Mouse (Mus musculus): ENCODE data around the gene Htra3. TPM values are rescaled to one million over a fixed set of nuclear protein-coding genes. Genes with fewer than 3 reads are reported as not detected.

The Htra3 gene
- total RNA-seq, 1 experiment: 0.71 TPM

GRCm38 (mm10) chr5:35725840-35726239, 46.3 kb upstream of the Htra3 start:
- Histone ChIP-seq H3K9me3 (ENCODE audit: control insufficient read depth, insufficient read depth, low read depth, low read length) (no peaks in the 10 kb centered on the region), H3K4me3 (ENCODE audit: insufficient read depth in 1 of 2, low read depth in 1 of 2, low read length in 2 of 2, poor library complexity in 1 of 2, severe bottlenecking in 1 of 2) (no peak overlapping the region), H3K36me3 (ENCODE audit: control insufficient read depth, insufficient read depth, low read length, poor library complexity, severe bottlenecking) (no peaks in the 10 kb centered on the region; the same call in 1 of the 2 replicates), H3K27ac (ENCODE audit: insufficient read depth, low read depth, low read length, poor library complexity, severe bottlenecking) (no peak overlapping the region), H3K4me1 (ENCODE audit: control insufficient read depth in 2 of 2, insufficient read depth in 2 of 2, low read length in 2 of 2, poor library complexity in 1 of 2) (peaks cover 6 to 37% of the 10 kb centered on the region in 2 experiments; a peak in 3 of 4 replicates), H3K9ac (ENCODE audit: insufficient read depth, low read depth, low read length, poor library complexity, severe bottlenecking) (no peak overlapping the region)
- TF ChIP-seq MAFK (IDR thresholded peaks at IDR 0.05; ENCODE audit: insufficient read depth, low read depth, low read length) (no peak), CHD2 (IDR thresholded peaks at IDR 0.05; ENCODE audit: low read depth, low read length) (no peak), ZC3H11A (IDR thresholded peaks at IDR 0.05; ENCODE audit: borderline replicate concordance, low read depth, low read length) (no peak), HCFC1 (IDR thresholded peaks at IDR 0.05; ENCODE audit: borderline replicate concordance, insufficient read depth, low read length) (no peak), ZNF384 (IDR thresholded peaks at IDR 0.05; ENCODE audit: low read depth, low read length) (no peak)
- in situ Hi-C loops (cut with MboI; ENCODE audit: low sequenced_read_pairs in 2 of 2, unreplicated experiment in 2 of 2): no loop called here
- DNase-seq (ENCODE audit: low read depth, low spot score): no peak

- H3K27ac ChIP-seq (ENCODE audit: insufficient read depth, low read depth, low read length, poor library complexity, severe bottlenecking): no peak overlapping the region
- in situ Hi-C loops (cut with MboI; ENCODE audit: low sequenced_read_pairs in 2 of 2, unreplicated experiment in 2 of 2): no loop called here
- no peak for TF ChIP-seq MAFK (IDR thresholded peaks at IDR 0.05; ENCODE audit: insufficient read depth, low read depth, low read length)
- TF ChIP-seq ZNF384 (IDR thresholded peaks at IDR 0.05; ENCODE audit: low read depth, low read length): no peak
- TF ChIP-seq HCFC1 (IDR thresholded peaks at IDR 0.05; ENCODE audit: borderline replicate concordance, insufficient read depth, low read length): no peak
- no peak for TF ChIP-seq ZC3H11A (IDR thresholded peaks at IDR 0.05; ENCODE audit: borderline replicate concordance, low read depth, low read length)
- TF ChIP-seq CHD2 (IDR thresholded peaks at IDR 0.05; ENCODE audit: low read depth, low read length): no peak
Observed at GRCm38 (mm10) chr5:35723900-35724299, 44.3 kb upstream of the Htra3 start.

GRCm38 (mm10) chr5:35722654-35723053, 43.1 kb upstream of the Htra3 start:
- Histone ChIP-seq H3K9ac (ENCODE audit: insufficient read depth, low read depth, low read length, poor library complexity, severe bottlenecking) (no peak overlapping the region; the same call in 1 of the 2 replicates), H3K4me3 (ENCODE audit: insufficient read depth in 1 of 2, low read depth in 1 of 2, low read length in 2 of 2, poor library complexity in 1 of 2, severe bottlenecking in 1 of 2) (no peak overlapping the region), H3K36me3 (ENCODE audit: control insufficient read depth, insufficient read depth, low read length, poor library complexity, severe bottlenecking) (no peaks in the 10 kb centered on the region; the same call in 1 of the 2 replicates), H3K27ac (ENCODE audit: insufficient read depth, low read depth, low read length, poor library complexity, severe bottlenecking) (peak overlapping the region; percentile 66; the same call in 1 of the 2 replicates), H3K4me1 (ENCODE audit: control insufficient read depth in 2 of 2, insufficient read depth in 2 of 2, low read length in 2 of 2, poor library complexity in 1 of 2) (peaks cover 3 to 41% of the 10 kb centered on the region in 2 experiments), H3K9me3 (ENCODE audit: control insufficient read depth, insufficient read depth, low read depth, low read length) (no peaks in the 10 kb centered on the region)
- DNase-seq (ENCODE audit: low read depth, low spot score): no peak
- in situ Hi-C loops (cut with MboI; ENCODE audit: low sequenced_read_pairs in 2 of 2, unreplicated experiment in 2 of 2): no loop called here
- TF ChIP-seq HCFC1 (IDR thresholded peaks at IDR 0.05; ENCODE audit: borderline replicate concordance, insufficient read depth, low read length) (no peak), MAFK (IDR thresholded peaks at IDR 0.05; ENCODE audit: insufficient read depth, low read depth, low read length) (no peak), ZNF384 (IDR thresholded peaks at IDR 0.05; ENCODE audit: low read depth, low read length) (no peak), ZC3H11A (IDR thresholded peaks at IDR 0.05; ENCODE audit: borderline replicate concordance, low read depth, low read length) (no peak), CHD2 (IDR thresholded peaks at IDR 0.05; ENCODE audit: low read depth, low read length) (no peak)

More at GRCm38 (mm10) chr5:35723900-35724299, 44.3 kb upstream of the Htra3 start:
- Histone ChIP-seq H3K4me3 (ENCODE audit: insufficient read depth in 1 of 2, low read depth in 1 of 2, low read length in 2 of 2, poor library complexity in 1 of 2, severe bottlenecking in 1 of 2) (no peak overlapping the region), H3K9ac (ENCODE audit: insufficient read depth, low read depth, low read length, poor library complexity, severe bottlenecking) (no peak overlapping the region), H3K4me1 (ENCODE audit: control insufficient read depth in 2 of 2, insufficient read depth in 2 of 2, low read length in 2 of 2, poor library complexity in 1 of 2) (peaks cover 6 to 44% of the 10 kb centered on the region in 2 experiments; a peak in 3 of 4 replicates), H3K36me3 (ENCODE audit: control insufficient read depth, insufficient read depth, low read length, poor library complexity, severe bottlenecking) (no peaks in the 10 kb centered on the region; the same call in 1 of the 2 replicates), H3K9me3 (ENCODE audit: control insufficient read depth, insufficient read depth, low read depth, low read length) (no peaks in the 10 kb centered on the region)
- no peak for DNase-seq (ENCODE audit: low read depth, low spot score)

GRCm38 (mm10) chr5:35721933-35722332, 42.4 kb upstream of the Htra3 start:
- peak overlapping the region; percentile 66 for H3K27ac ChIP-seq (ENCODE audit: insufficient read depth, low read depth, low read length, poor library complexity, severe bottlenecking)
- TF ChIP-seq MAFK (IDR thresholded peaks at IDR 0.05; ENCODE audit: insufficient read depth, low read depth, low read length) (no peak), CHD2 (IDR thresholded peaks at IDR 0.05; ENCODE audit: low read depth, low read length) (no peak), HCFC1 (IDR thresholded peaks at IDR 0.05; ENCODE audit: borderline replicate concordance, insufficient read depth, low read length) (no peak), ZNF384 (IDR thresholded peaks at IDR 0.05; ENCODE audit: low read depth, low read length) (no peak), ZC3H11A (IDR thresholded peaks at IDR 0.05; ENCODE audit: borderline replicate concordance, low read depth, low read length) (no peak)
- H3K4me3 ChIP-seq (ENCODE audit: insufficient read depth in 1 of 2, low read depth in 1 of 2, low read length in 2 of 2, poor library complexity in 1 of 2, severe bottlenecking in 1 of 2): no peak overlapping the region
- H3K36me3 ChIP-seq (ENCODE audit: control insufficient read depth, insufficient read depth, low read length, poor library complexity, severe bottlenecking): peaks cover under 1% of the 10 kb centered on the region; the same call in 1 of the 2 replicates
- peaks cover 5 to 44% of the 10 kb centered on the region in 2 experiments for H3K4me1 ChIP-seq (ENCODE audit: control insufficient read depth in 2 of 2, insufficient read depth in 2 of 2, low read length in 2 of 2, poor library complexity in 1 of 2)
- DNase-seq (ENCODE audit: low read depth, low spot score): no peak
- H3K9ac ChIP-seq (ENCODE audit: insufficient read depth, low read depth, low read length, poor library complexity, severe bottlenecking): no peak overlapping the region
- in situ Hi-C loops (cut with MboI; ENCODE audit: low sequenced_read_pairs in 2 of 2, unreplicated experiment in 2 of 2): no loop called here
- no peaks in the 10 kb centered on the region for H3K9me3 ChIP-seq (ENCODE audit: control insufficient read depth, insufficient read depth, low read depth, low read length)
